Mouse (Mus musculus) lung, adult 10 weeks (tissue): ENCODE data around the gene Slc25a34. TPM values are rescaled to one million over a fixed set of nuclear protein-coding genes. Genes with fewer than 3 reads are reported as not detected.

Experiments
- polyA plus RNA-seq: library from polyadenylated mRNA; stranded (reverse); fragments of 350-450 nt; fragmentation: Illumina TruSeq; extraction: RNeasy Lipid Tissue Mini Kit (QIAGEN cat#74804); gene quantifications from one replicate; pipeline ENCODE4 v1.2.3, GENCODE M21; 2014; ENCODE audit warnings: low read depth, low replicate concordance; ENCODE audit not compliant: insufficient read depth

The Slc25a34 gene
- 2.5 TPM for polyA plus RNA-seq

DNA sequence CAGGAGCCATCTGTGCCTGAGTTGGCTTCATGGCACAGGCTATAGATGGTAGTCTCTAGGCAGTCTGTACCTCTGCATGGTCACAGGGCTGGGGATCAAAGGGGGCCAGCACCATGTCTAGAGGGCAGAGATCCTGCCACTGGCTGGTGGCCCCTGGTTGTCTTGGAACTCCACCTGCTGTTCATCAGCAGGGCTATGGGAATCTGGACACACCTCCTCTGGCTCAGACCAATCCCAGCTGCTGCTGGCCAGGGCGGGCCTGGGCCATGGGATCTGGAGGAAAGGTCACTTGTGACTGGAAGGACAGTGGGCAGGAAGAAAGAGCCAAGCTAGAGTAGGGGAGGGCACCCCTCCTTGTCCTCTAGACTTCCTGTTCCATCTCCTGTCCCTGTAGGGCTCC lies at the start of gene Slc25a34:
TSS of gene Slc25a34 (minus strand) at position 156 of the 400 bp plus-strand sequence.

DNA sequence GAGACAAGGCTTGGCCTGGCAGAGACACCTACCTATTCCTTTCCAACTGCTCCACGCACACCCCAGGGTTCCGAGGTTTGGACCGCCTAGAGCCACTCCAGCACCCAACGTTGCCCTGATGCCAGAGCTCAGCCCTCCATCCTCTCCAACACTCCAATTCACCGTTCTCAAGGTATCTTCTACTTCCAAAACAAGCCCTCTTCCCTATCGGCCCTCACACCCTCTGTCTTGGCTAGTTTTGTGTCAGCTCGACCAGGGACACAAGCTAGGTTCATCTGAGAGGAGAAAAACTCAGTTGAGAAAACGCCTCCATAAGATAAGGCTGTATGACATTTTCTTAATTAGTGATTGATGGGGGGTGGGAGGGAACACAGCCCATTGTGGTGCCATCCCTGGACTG lies 41.2 kb upstream of the Slc25a34 start, which contains the start of gene Plekhm2:
TSS of gene Plekhm2 (minus strand) at position 101 of the 400 bp plus-strand sequence.

DNA sequence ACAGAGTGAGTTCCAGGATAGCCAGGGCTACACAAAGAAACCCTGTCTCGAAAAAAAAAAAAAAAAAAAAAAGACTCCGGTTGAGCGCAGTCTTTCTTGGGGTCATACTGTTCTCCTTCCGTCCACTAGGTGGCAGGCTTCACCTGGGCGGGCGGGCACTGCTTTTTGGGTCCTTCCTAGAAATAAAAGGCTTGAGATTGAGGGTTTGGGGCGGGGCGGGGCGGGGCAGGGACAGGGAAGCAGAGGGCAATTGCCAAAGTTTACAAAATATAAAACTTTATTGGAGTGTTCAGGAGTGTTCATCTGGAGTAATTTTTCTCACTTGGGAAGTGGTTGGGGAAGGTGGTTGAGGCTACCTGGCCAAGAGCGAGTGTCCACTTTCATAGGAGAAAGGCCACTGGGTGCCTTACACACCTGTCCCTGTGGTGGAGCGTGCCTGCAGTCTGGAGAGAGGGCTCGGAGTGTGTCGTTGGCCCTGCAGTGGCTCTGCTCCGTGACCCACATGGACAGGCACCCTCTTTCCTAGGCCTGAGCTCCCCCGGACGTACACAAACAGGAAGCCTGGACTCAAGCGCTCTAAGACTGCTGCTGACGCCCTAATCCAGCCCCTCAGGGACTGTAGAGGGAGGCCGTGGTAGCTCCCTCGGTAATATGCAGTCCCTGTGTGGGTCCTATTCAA lies 4.9 kb downstream of the Slc25a34 start, which contains the start of gene Tmem82:
TSS of gene Tmem82 (minus strand) at position 69 of the 679 bp plus-strand sequence.

DNA sequence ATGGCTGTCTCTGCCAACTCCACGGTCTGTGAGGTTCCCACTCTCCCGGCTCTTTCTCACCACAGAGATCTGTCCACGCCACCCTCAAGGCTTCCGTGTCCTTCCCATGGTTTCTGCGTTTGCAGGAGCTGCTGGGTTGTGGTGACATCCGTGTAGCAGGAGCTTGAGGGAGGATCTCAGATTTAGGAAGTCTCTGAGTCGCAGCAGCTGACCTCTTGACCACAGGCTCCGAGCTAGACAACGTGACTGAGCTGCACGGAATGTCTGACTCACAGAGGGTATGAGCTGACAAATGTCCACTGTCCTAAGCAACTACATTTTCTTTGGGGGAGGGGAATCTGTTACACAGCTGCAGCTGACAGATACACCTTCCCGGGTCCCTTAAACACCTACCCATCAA lies 17.8 kb downstream of the Slc25a34 start, which contains the start of gene Fblim1:
TSS of gene Fblim1 (minus strand) at position 236 of the 400 bp plus-strand sequence.

Other genes with a start within 250 kb of the Slc25a34 start
- gene Clcnka, start 225.1 kb downstream of the Slc25a34 start, polyA plus RNA-seq, result not detected
- not detected for gene Clcnkb, start 207.8 kb downstream of the Slc25a34 start, polyA plus RNA-seq
- 11.0 TPM for gene Hspb7, start 203.0 kb downstream of the Slc25a34 start, polyA plus RNA-seq
- not detected for gene Srarp, start 187.7 kb downstream of the Slc25a34 start, polyA plus RNA-seq
- gene Zbtb17, start 179.2 kb downstream of the Slc25a34 start, polyA plus RNA-seq, result 12.2 TPM
- 2.8 TPM for gene Spen, start 85.2 kb downstream of the Slc25a34 start, polyA plus RNA-seq
- 19.7 TPM for gene Fblim1, start 17.7 kb downstream of the Slc25a34 start, polyA plus RNA-seq
- gene Tmem82, start 5.2 kb downstream of the Slc25a34 start, polyA plus RNA-seq, result 1.9 TPM
- 10.9 TPM for gene Plekhm2, start 41.1 kb upstream of the Slc25a34 start, polyA plus RNA-seq
- 2.7 TPM for gene Rsc1a1, start 61.8 kb upstream of the Slc25a34 start, polyA plus RNA-seq
- gene Ddi2, start 99.6 kb upstream of the Slc25a34 start, polyA plus RNA-seq, result 10.1 TPM
- 0.22 TPM for gene Agmat, start 122.9 kb upstream of the Slc25a34 start, polyA plus RNA-seq
- 5.2 TPM for gene Dnajc16, start 167.1 kb upstream of the Slc25a34 start, polyA plus RNA-seq
- 9.1 TPM for gene Casp9, start 169.8 kb upstream of the Slc25a34 start, polyA plus RNA-seq
- not detected for gene Cela2a, start 202.3 kb upstream of the Slc25a34 start, polyA plus RNA-seq
- gene Ctrc, start 222.5 kb upstream of the Slc25a34 start, polyA plus RNA-seq, result not detected